Mouse (Mus musculus): Measurements from ENCODE around the gene Rnaseh1.

- no peak for TF ChIP-seq CTCF (IDR thresholded peaks at IDR 0.05; ENCODE audit: borderline replicate concordance, control insufficient read depth, extremely low read depth, insufficient read depth, low read length, poor library complexity)
- no peak for TF ChIP-seq POLR2A (IDR thresholded peaks at IDR 0.05; ENCODE audit: control insufficient read depth, extremely low read depth, insufficient read depth, low read length, poor library complexity)
These were observed 39.6 kb downstream of the Rnaseh1 start for GRCm38 (mm10) chr12:28688996-28689395.
